Mouse (Mus musculus) testis, postnatal 10 days (tissue): ENCODE measurements around the gene Tmem131l.

Experiments
- DNase-seq: peaks from one replicate; pipeline ENCODE4 v3.0.0; 2021; ENCODE audit warnings: low spot score

Tmem131l gene

DNA sequence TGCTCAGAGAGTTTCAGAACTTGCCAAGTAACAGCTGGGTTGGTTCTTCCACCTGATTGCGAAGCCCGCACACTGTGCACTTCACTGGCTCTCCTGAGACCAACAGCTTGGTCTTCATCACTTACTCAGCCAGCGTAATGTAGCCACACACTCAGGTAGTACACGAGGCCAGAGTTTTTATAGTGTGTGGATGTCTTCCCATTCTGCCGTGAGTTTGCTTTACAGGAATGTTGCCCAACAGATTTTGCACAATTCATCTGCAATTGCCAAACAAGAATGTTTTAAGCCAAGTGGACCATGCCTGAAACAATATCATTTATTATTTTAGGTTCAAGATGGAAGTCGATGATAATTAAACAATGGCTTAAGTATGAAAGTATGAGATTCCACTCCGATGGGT is 180.4 kb downstream of the Tmem131l start:
- no peak for DNase-seq

DNA sequence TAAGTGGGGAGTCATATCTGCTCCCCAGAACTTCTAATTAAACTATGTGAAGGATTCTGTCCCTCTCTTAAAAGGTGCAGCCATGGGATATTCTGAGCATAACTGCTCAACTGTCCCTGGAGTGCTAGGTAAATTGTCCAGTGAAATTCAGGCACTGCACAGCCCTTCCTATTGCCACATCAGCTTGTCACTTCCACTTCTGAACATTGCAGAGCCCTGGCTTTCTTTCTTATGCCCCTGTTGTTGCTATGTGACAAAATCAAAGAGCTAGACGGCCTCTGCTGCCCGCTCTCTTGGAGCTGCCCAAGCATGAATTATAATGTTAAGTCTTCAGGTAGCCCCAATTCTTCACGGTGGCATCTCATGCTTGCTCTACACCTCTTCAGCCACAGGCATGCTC is 180.9 kb downstream of the Tmem131l start:
- DNase-seq = no peak

DNA sequence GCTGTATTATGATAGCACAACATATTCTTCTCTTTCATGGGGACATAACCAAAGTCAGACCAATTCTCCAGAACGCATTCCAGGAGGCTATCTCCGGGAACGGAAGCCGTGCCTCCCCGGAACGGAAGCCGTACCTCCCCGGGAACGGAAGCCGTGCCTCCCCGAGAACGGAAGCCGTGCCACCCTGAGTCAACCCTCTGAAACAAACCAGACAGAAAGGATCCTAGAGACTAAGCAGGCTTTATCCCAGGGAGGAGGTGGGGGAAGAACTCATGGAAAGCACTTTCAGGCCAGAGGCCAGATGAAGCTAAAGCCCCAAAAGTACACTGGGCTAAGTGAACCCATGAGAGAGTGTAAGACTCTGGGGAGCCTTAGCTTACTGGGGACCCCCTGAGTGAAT is 182.4 kb downstream of the Tmem131l start:
- no peak for DNase-seq

DNA sequence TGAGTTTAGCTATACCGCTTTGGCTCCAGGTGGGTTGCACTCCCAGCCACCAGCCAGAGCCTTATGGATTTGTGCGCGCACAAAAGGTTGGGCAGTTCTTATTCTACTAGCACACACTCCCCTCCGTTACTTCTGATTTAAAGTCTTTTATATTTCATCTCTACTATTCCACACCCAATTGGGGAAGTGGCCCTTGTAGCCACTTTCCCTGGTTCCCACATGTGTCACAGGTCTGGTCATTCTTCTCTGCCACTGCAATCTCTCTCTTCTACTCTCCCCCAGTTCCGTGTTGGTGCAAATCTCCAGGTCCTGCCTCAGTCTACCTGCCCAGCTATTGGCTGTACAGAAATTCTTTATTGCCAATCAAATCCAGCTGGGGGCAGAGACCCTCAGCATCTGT is 184.3 kb downstream of the Tmem131l start:
- DNase-seq = no peak

DNA sequence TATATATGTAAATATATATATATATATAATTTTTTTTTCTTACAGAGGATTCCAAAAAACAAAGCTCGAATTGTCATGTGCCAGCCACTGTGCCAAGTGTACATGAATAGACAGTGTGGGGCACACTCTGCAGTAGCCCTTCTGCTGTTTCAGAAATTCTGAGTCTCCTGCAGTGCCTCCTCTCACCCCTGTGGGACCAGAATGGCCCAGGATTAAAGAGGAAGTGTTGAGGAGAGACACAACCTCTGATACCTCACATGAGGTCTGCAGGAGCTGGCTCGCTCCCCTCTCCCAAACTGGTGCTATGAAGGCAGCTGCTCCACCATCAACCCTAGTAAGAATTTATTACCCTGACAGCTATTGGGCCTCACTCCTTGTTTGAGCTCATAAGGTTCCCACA is 190.6 kb downstream of the Tmem131l start:
- DNase-seq = no peak
